Mouse (Mus musculus): ENCODE measurements around the gene Homer3. TPM values are rescaled to one million over a fixed set of nuclear protein-coding genes. Genes with fewer than 3 reads are reported as not detected.
A peak's percentile ranks its signal among the peaks of the same experiment; 100 is the strongest.

Gene Homer3
- polyA plus RNA-seq, 1 experiment from 2014 or later, result 50.0 TPM

- Histone ChIP-seq H3K4me1 (replicated peaks; ENCODE audit: insufficient read depth, low read length) (peaks cover 10% of the 10 kb centered on the region; the same call in 1 of the 2 replicates), H3K4me2 (ENCODE audit: low read length) (no peak overlapping the region), H3K9ac (ENCODE audit: low read depth, low read length) (no peak overlapping the region), H3K27me3 (ENCODE audit: insufficient read depth, low read length) (no peaks in the 10 kb centered on the region), H3K27ac (no peak overlapping the region), H3K4me3 (replicated peaks; ENCODE audit: low read depth, low read length) (no peak overlapping the region), H3K36me3 (ENCODE audit: insufficient read depth, low read length) (peaks cover 57% of the 10 kb centered on the region), H3K9me3 (replicated peaks; ENCODE audit: low read length) (no peaks in the 10 kb centered on the region)
- no peak for TF ChIP-seq CTCF (IDR thresholded peaks at IDR 0.05; ENCODE audit: low read depth)
- 88% methylated on average over 6 of the region's 6 CpGs for WGBS
- DNase-seq (ENCODE audit: low spot score) (no peak), ATAC-seq (replicated peaks; ENCODE audit: low FRiP score, low read depth) (no peak)
Observed at GRCm38 (mm10) chr8:70332878-70333202, 50.2 kb downstream of the Homer3 start.

GRCm38 (mm10) chr8:70338931-70339330, 56.3 kb downstream of the Homer3 start:
- no peak for DNase-seq (ENCODE audit: low spot score)
- WGBS, result 79% methylated on average over 7 of the region's 7 CpGs
- TF ChIP-seq CTCF (IDR thresholded peaks at IDR 0.05; ENCODE audit: low read depth), result no peak
- ATAC-seq (replicated peaks; ENCODE audit: low FRiP score, low read depth), result no peak
- no peaks in the 10 kb centered on the region for H3K9me3 ChIP-seq (replicated peaks; ENCODE audit: low read length)
- peaks cover 89% of the 10 kb centered on the region for H3K36me3 ChIP-seq (ENCODE audit: insufficient read depth, low read length)
- no peak overlapping the region for H3K9ac ChIP-seq (ENCODE audit: low read depth, low read length)
- H3K4me1 ChIP-seq (replicated peaks; ENCODE audit: insufficient read depth, low read length), result no peaks in the 10 kb centered on the region
- no peak overlapping the region for H3K4me2 ChIP-seq (ENCODE audit: low read length)
- no peak overlapping the region for H3K27ac ChIP-seq
- no peaks in the 10 kb centered on the region for H3K27me3 ChIP-seq (ENCODE audit: insufficient read depth, low read length)
- no peak overlapping the region for H3K4me3 ChIP-seq (replicated peaks; ENCODE audit: low read depth, low read length)

GRCm38 (mm10) chr8:70340659-70341058, 58.0 kb downstream of the Homer3 start:
- Histone ChIP-seq H3K9me3 (replicated peaks; ENCODE audit: low read length) (no peaks in the 10 kb centered on the region), H3K36me3 (ENCODE audit: insufficient read depth, low read length) (peaks cover 73% of the 10 kb centered on the region), H3K27ac (no peak overlapping the region), H3K9ac (ENCODE audit: low read depth, low read length) (no peak overlapping the region), H3K4me2 (ENCODE audit: low read length) (no peak overlapping the region), H3K4me3 (replicated peaks; ENCODE audit: low read depth, low read length) (no peak overlapping the region), H3K27me3 (ENCODE audit: insufficient read depth, low read length) (no peaks in the 10 kb centered on the region), H3K4me1 (replicated peaks; ENCODE audit: insufficient read depth, low read length) (no peaks in the 10 kb centered on the region)
- WGBS, result 92% methylated on average over 7 of the region's 7 CpGs
- ATAC-seq (replicated peaks; ENCODE audit: low FRiP score, low read depth) (no peak), DNase-seq (ENCODE audit: low spot score) (no peak)
- TF ChIP-seq CTCF (IDR thresholded peaks at IDR 0.05; ENCODE audit: low read depth), result no peak

- Histone ChIP-seq H3K4me1 (replicated peaks; ENCODE audit: insufficient read depth, low read length) (no peaks in the 10 kb centered on the region), H3K4me2 (ENCODE audit: low read length) (no peak overlapping the region), H3K9ac (ENCODE audit: low read depth, low read length) (no peak overlapping the region), H3K9me3 (replicated peaks; ENCODE audit: low read length) (no peaks in the 10 kb centered on the region), H3K27me3 (ENCODE audit: insufficient read depth, low read length) (no peaks in the 10 kb centered on the region), H3K36me3 (ENCODE audit: insufficient read depth, low read length) (peaks cover 63% of the 10 kb centered on the region), H3K27ac (no peak overlapping the region), H3K4me3 (replicated peaks; ENCODE audit: low read depth, low read length) (no peak overlapping the region)
- 88% methylated on average over 14 of the region's 14 CpGs for WGBS
- no peak for TF ChIP-seq CTCF (IDR thresholded peaks at IDR 0.05; ENCODE audit: low read depth)
- no peak for DNase-seq (ENCODE audit: low spot score)
- no peak for ATAC-seq (replicated peaks; ENCODE audit: low FRiP score, low read depth)
Observed at GRCm38 (mm10) chr8:70342007-70342406, 59.4 kb downstream of the Homer3 start.

- DNase-seq (ENCODE audit: low spot score) (no peak), ATAC-seq (replicated peaks; ENCODE audit: low FRiP score, low read depth) (no peak)
- 66% methylated on average over 7 of the region's 7 CpGs for WGBS
- H3K4me1 ChIP-seq (replicated peaks; ENCODE audit: insufficient read depth, low read length), result 0 out of 2 replicates have a peak, but pooled peaks cover 1% of the 10 kb centered on the region
- H3K27ac ChIP-seq, result no peak overlapping the region
- no peaks in the 10 kb centered on the region for H3K27me3 ChIP-seq (ENCODE audit: insufficient read depth, low read length)
- no peak for TF ChIP-seq CTCF (IDR thresholded peaks at IDR 0.05; ENCODE audit: low read depth)
- peaks cover 52% of the 10 kb centered on the region for H3K36me3 ChIP-seq (ENCODE audit: insufficient read depth, low read length)
- no peaks in the 10 kb centered on the region for H3K9me3 ChIP-seq (replicated peaks; ENCODE audit: low read length)
- H3K4me2 ChIP-seq (ENCODE audit: low read length), result no peak overlapping the region
- no peak overlapping the region for H3K4me3 ChIP-seq (replicated peaks; ENCODE audit: low read depth, low read length)
- H3K9ac ChIP-seq (ENCODE audit: low read depth, low read length), result no peak overlapping the region
Observed at GRCm38 (mm10) chr8:70343076-70343475, 60.4 kb downstream of the Homer3 start.

- H3K4me3 ChIP-seq (replicated peaks; ENCODE audit: low read depth, low read length), result no peak overlapping the region
- ATAC-seq (replicated peaks; ENCODE audit: low FRiP score, low read depth) (no peak), DNase-seq (ENCODE audit: low spot score) (peak; percentile 60)
- H3K4me1 ChIP-seq (replicated peaks; ENCODE audit: insufficient read depth, low read length), result 0 out of 2 replicates have a peak, but pooled peaks cover 3% of the 10 kb centered on the region
- no peaks in the 10 kb centered on the region for H3K27me3 ChIP-seq (ENCODE audit: insufficient read depth, low read length)
- no peak overlapping the region for H3K9ac ChIP-seq (ENCODE audit: low read depth, low read length)
- no peak overlapping the region for H3K4me2 ChIP-seq (ENCODE audit: low read length)
- no peaks in the 10 kb centered on the region for H3K9me3 ChIP-seq (replicated peaks; ENCODE audit: low read length)
- peaks cover 48% of the 10 kb centered on the region for H3K36me3 ChIP-seq (ENCODE audit: insufficient read depth, low read length)
- WGBS, result 61% methylated on average over 6 of the region's 6 CpGs
- H3K27ac ChIP-seq, result no peak overlapping the region
- TF ChIP-seq CTCF (IDR thresholded peaks at IDR 0.05; ENCODE audit: low read depth), result peak; percentile 70
Observed at GRCm38 (mm10) chr8:70343696-70344095, 61.1 kb downstream of the Homer3 start.

Other genes starting within 250 kb of the Homer3 start
- 33.8 and 36.8 TPM in 2 replicates for gene Mau2, start 240.1 kb upstream of the Homer3 start, polyA plus RNA-seq (2015; fragmentation: Nextera tagmentation; extraction: Ambion mirVana)
- gene Sugp1, start 240.0 kb upstream of the Homer3 start, polyA plus RNA-seq (2015; fragmentation: Nextera tagmentation; extraction: Ambion mirVana), result 33.2 and 34.4 TPM in 2 replicates
- gene Tm6sf2, start 209.9 kb upstream of the Homer3 start, polyA plus RNA-seq (2015; fragmentation: Nextera tagmentation; extraction: Ambion mirVana), result 0.71 and 1.1 TPM in 2 replicates
- not detected in 2 replicates for gene Hapln4, start 199.4 kb upstream of the Homer3 start, polyA plus RNA-seq (2015; fragmentation: Nextera tagmentation; extraction: Ambion mirVana)
- 0.03 TPM in 2 replicates for gene Ncan, start 162.0 kb upstream of the Homer3 start, polyA plus RNA-seq (2015; fragmentation: Nextera tagmentation; extraction: Ambion mirVana)
- gene Nr2c2ap, start 151.5 kb upstream of the Homer3 start, polyA plus RNA-seq (2015; fragmentation: Nextera tagmentation; extraction: Ambion mirVana), result 30.1 and 34.1 TPM in 2 replicates
- gene Rfxank, start 143.7 kb upstream of the Homer3 start, polyA plus RNA-seq (2015; fragmentation: Nextera tagmentation; extraction: Ambion mirVana), result 13.4 and 13.7 TPM in 2 replicates
- gene Borcs8, start 143.3 kb upstream of the Homer3 start, polyA plus RNA-seq (2015; fragmentation: Nextera tagmentation; extraction: Ambion mirVana), result 48.3 and 49.3 TPM in 2 replicates
- gene Mef2b, start 143.1 kb upstream of the Homer3 start, polyA plus RNA-seq (2015; fragmentation: Nextera tagmentation; extraction: Ambion mirVana), result 0.28 and 0.37 TPM in 2 replicates
- 52.3 and 62.4 TPM in 2 replicates for gene Tmem161a, start 110.5 kb upstream of the Homer3 start, polyA plus RNA-seq (2015; fragmentation: Nextera tagmentation; extraction: Ambion mirVana)
- gene Slc25a42, start 70.5 kb upstream of the Homer3 start, polyA plus RNA-seq (2015; fragmentation: Nextera tagmentation; extraction: Ambion mirVana), result 5.6 TPM in 2 replicates
- 14.0 and 17.1 TPM in 2 replicates for gene Sugp2, start 48.6 kb upstream of the Homer3 start, polyA plus RNA-seq (2015; fragmentation: Nextera tagmentation; extraction: Ambion mirVana)
- gene Armc6, start 48.4 kb upstream of the Homer3 start, polyA plus RNA-seq (2015; fragmentation: Nextera tagmentation; extraction: Ambion mirVana), result 14.1 and 16.7 TPM in 2 replicates
- 41.0 and 43.0 TPM in 2 replicates for gene Ddx49, start 19.7 kb downstream of the Homer3 start, polyA plus RNA-seq (2015; fragmentation: Nextera tagmentation; extraction: Ambion mirVana)
- gene Cope, start 19.7 kb downstream of the Homer3 start, polyA plus RNA-seq (2015; fragmentation: Nextera tagmentation; extraction: Ambion mirVana), result 309 and 334 TPM in 2 replicates
- 1.9 and 2.1 TPM in 2 replicates for gene Cers1, start 32.9 kb downstream of the Homer3 start, polyA plus RNA-seq (2015; fragmentation: Nextera tagmentation; extraction: Ambion mirVana)
- gene Gdf1, start 47.0 kb downstream of the Homer3 start, polyA plus RNA-seq (2015; fragmentation: Nextera tagmentation; extraction: Ambion mirVana), result 3.8 and 4.0 TPM in 2 replicates
- 11.6 and 12.5 TPM in 2 replicates for gene Upf1, start 70.5 kb downstream of the Homer3 start, polyA plus RNA-seq (2015; fragmentation: Nextera tagmentation; extraction: Ambion mirVana)
- gene Comp, start 90.7 kb downstream of the Homer3 start, polyA plus RNA-seq (2015; fragmentation: Nextera tagmentation; extraction: Ambion mirVana), result 0.24 and 0.28 TPM in 2 replicates
- gene Crtc1, start 156.8 kb downstream of the Homer3 start, polyA plus RNA-seq (2015; fragmentation: Nextera tagmentation; extraction: Ambion mirVana), result 13.6 and 14.6 TPM in 2 replicates
- gene Klhl26, start 194.1 kb downstream of the Homer3 start, polyA plus RNA-seq (2015; fragmentation: Nextera tagmentation; extraction: Ambion mirVana), result 19.1 and 19.5 TPM in 2 replicates
- 3.0 and 3.5 TPM in 2 replicates for gene Tmem59l, start 204.5 kb downstream of the Homer3 start, polyA plus RNA-seq (2015; fragmentation: Nextera tagmentation; extraction: Ambion mirVana)
- gene Crlf1, start 210.3 kb downstream of the Homer3 start, polyA plus RNA-seq (2015; fragmentation: Nextera tagmentation; extraction: Ambion mirVana), result 31.3 and 33.7 TPM in 2 replicates
- 140 TPM in 2 replicates for gene Rex1bd, start 223.9 kb downstream of the Homer3 start, polyA plus RNA-seq (2015; fragmentation: Nextera tagmentation; extraction: Ambion mirVana)
- 1,111 and 1,265 TPM in 2 replicates for gene Uba52, start 228.0 kb downstream of the Homer3 start, polyA plus RNA-seq (2015; fragmentation: Nextera tagmentation; extraction: Ambion mirVana)
- 249 and 255 TPM in 2 replicates for gene Fkbp8, start 244.9 kb downstream of the Homer3 start, polyA plus RNA-seq (2015; fragmentation: Nextera tagmentation; extraction: Ambion mirVana)
- gene Kxd1, start 245.1 kb downstream of the Homer3 start, polyA plus RNA-seq (2015; fragmentation: Nextera tagmentation; extraction: Ambion mirVana), result 81.3 and 81.8 TPM in 2 replicates

All from kidney, postnatal 0 days (tissue).